Mouse (Mus musculus) erythroblast, embryonic 14.5 days (primary cell): ENCODE data around the gene Tomt. TPM values are rescaled to one million over a fixed set of nuclear protein-coding genes. Genes with fewer than 3 reads are reported as not detected.
A peak's percentile ranks its signal among the peaks of the same experiment; 100 is the strongest.
"Not testable (repeated sequence)": the region's sequence is repeated elsewhere in the genome, so short reads cannot be mapped to it uniquely, and the experiment has no call there.

Source experiments
- H3K27me3 ChIP-seq: 2 replicates; pipeline ENCODE4 v1.6.1; 2012; ENCODE audit warnings: inconsistent platforms; ENCODE audit not compliant: control insufficient read depth
- H3K36me3 ChIP-seq: 2 replicates; pipeline ENCODE4 v1.6.1; 2012; ENCODE audit warnings: mild to moderate bottlenecking, inconsistent platforms; ENCODE audit not compliant: control insufficient read depth
- H3K4me1 ChIP-seq: 2 replicates; pipeline ENCODE4 v1.6.1; 2012; ENCODE audit warnings: inconsistent platforms; ENCODE audit not compliant: control insufficient read depth
- H3K4me3 ChIP-seq: replicated peaks from 2 replicates; pipeline ENCODE3; 2012; ENCODE audit warnings: moderate library complexity, mild to moderate bottlenecking, inconsistent platforms
- H3K9me3 ChIP-seq: 2 replicates; pipeline ENCODE4 v1.6.1; 2012; ENCODE audit warnings: low read length, inconsistent platforms, mixed read lengths; ENCODE audit not compliant: control insufficient read depth
- GATA1 ChIP-seq: IDR thresholded peaks from 2 replicates; pipeline ENCODE4 v1.6.1; 2012; ENCODE audit warnings: low read length, inconsistent platforms, mixed read lengths
- TAL1 ChIP-seq: IDR thresholded peaks from 3 replicates; pipeline ENCODE4 v1.6.1; 2012; ENCODE audit warnings: low read length, inconsistent platforms, mixed read lengths
- polyA plus RNA-seq: library from polyadenylated mRNA; stranded (reverse); fragments of >175 nt; gene quantifications from 2 replicates; pipeline ENCODE4 v1.2.3, GENCODE M21; 2012

Gene Tomt
- polyA plus RNA-seq = not detected in 2 replicates

DNA sequence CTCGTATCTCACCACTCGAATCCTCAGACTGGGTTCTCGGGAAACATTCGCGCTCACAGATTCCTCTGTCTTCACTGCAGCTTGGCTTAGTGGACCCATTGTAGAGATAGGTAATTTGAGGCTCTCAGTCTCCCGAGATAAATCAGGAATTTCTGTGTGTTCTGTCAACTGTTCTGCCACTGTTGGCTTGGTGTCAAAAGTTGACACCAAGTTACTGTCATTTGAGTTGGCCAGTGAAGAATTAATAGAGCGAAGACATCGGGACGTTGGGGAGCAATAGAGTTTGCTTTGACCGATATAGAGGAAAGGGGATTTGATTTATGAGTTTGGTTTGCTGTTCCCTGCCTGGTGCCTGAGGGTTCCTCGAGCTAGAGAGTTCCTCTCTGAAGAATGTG is at the start of gene Tomt:
Gene Tomt (minus strand): TSS at position 73 of the 395 bp plus-strand sequence.
- no peak for TF ChIP-seq GATA1
- TF ChIP-seq TAL1 = no peak
- Histone ChIP-seq H3K4me1 (peaks cover 42% of the 10 kb centered on the region), H3K36me3 (peaks cover 53% of the 10 kb centered on the region), H3K4me3 (peak within 1 kb of the TSS; percentile 93), H3K9me3 (peaks cover 2% of the 10 kb centered on the region; the same call in 1 of the 2 replicates), H3K27me3 (no peaks in the 10 kb centered on the region)

- Histone ChIP-seq H3K36me3 (peaks cover 35% of the 10 kb centered on the region), H3K4me3 (no peak overlapping the region), H3K4me1 (peaks cover 36% of the 10 kb centered on the region), H3K9me3 (no peaks in the 10 kb centered on the region), H3K27me3 (no peaks in the 10 kb centered on the region)
- TF ChIP-seq TAL1 (no peak), GATA1 (no peak)
Observed at GRCm38 (mm10) chr7:101955862-101956261, 49.7 kb upstream of the Tomt start.

- Histone ChIP-seq H3K27me3 (no peaks in the 10 kb centered on the region), H3K4me1 (peaks cover 37% of the 10 kb centered on the region), H3K9me3 (no peaks in the 10 kb centered on the region), H3K36me3 (peaks cover 35% of the 10 kb centered on the region), H3K4me3 (no peak overlapping the region)
- TF ChIP-seq GATA1 = no peak
- TF ChIP-seq TAL1 = no peak
Observed at GRCm38 (mm10) chr7:101955276-101955675, 49.1 kb upstream of the Tomt start.

- Histone ChIP-seq H3K4me1 (peaks cover 34% of the 10 kb centered on the region), H3K9me3 (no peaks in the 10 kb centered on the region), H3K27me3 (no peaks in the 10 kb centered on the region), H3K36me3 (peaks cover 38% of the 10 kb centered on the region), H3K4me3 (no peak overlapping the region)
- no peak for TF ChIP-seq GATA1
- TF ChIP-seq TAL1 = no peak
Observed at GRCm38 (mm10) chr7:101954163-101954562, 48.0 kb upstream of the Tomt start.

DNA sequence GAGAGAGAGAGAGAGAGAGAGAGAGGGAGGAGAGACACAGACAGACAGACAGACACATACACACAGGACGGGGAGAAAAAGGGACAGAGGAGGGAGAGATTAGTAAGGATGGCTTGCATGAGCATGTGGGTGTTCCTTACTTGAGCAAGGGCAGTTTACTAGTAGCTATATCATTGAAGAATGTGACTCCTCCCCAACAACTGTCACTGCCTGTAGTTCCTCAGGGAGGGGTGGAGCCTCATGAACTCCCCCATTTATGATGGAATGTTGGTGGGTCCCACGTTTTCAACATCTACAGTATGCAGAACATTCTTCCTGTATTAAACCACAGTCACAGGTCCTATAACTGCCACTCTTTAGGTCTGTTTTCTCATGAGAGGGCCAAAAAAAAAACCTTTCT is 45.9 kb upstream of the Tomt start:
- Histone ChIP-seq H3K9me3 (no peaks in the 10 kb centered on the region), H3K4me1 (peaks cover 47% of the 10 kb centered on the region), H3K4me3 (no peak overlapping the region), H3K27me3 (no peaks in the 10 kb centered on the region), H3K36me3 (peaks cover 54% of the 10 kb centered on the region)
- TF ChIP-seq TAL1 = no peak
- no peak for TF ChIP-seq GATA1

- Histone ChIP-seq H3K9me3 (no peaks in the 10 kb centered on the region), H3K4me3 (no peak overlapping the region), H3K4me1 (peaks cover 45% of the 10 kb centered on the region), H3K27me3 (no peaks in the 10 kb centered on the region), H3K36me3 (peaks cover 53% of the 10 kb centered on the region)
- TF ChIP-seq TAL1 (no peak), GATA1 (no peak)
Observed at GRCm38 (mm10) chr7:101951648-101952047, 45.5 kb upstream of the Tomt start.

DNA sequence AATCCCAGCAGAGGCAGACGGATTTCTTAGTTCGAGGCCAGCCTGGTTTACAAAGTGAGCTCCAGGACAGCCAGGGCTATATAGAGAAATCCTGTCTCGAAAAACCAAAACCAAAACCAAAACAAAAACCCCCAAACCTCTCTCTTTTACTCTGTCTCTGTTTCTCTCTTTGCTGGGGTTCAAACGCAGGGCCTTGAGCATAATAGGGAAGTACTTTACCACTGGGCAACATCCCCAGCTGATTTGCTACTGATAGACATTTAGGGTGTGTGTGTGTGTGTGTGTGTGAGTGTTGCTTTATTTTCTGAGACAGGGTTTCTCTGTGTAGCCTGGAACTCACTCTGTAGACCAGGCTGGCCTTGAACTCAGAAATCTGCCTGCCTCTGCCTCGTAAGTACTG is 42.8 kb upstream of the Tomt start:
- not testable (repeated sequence) for H3K9me3 ChIP-seq, H3K27me3 ChIP-seq, H3K4me3 ChIP-seq
- Histone ChIP-seq H3K36me3 (peaks cover 52% of the 10 kb centered on the region), H3K4me1 (peaks cover 46% of the 10 kb centered on the region)

DNA sequence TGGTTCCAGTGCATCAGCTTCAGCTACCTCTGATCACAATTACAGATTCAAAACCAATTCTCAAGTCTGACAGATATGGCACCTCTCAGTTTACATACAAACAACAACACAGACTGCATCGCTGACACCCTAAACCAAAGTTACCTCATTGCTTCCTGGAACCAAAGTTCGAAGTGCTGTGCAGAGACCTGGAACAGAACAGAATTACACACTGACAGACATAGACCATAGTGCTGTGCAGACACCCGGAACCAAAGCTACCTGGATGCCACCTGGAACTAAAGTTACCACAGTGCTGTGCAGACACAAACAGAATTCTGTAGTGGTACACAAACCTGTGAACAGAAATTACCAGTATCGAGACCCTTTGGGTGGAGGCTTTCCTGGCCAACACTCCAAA is 33.6 kb upstream of the Tomt start:
- H3K36me3 ChIP-seq = peaks cover 83% of the 10 kb centered on the region
- no peak overlapping the region for H3K4me3 ChIP-seq
- TF ChIP-seq GATA1 (no peak), TAL1 (no peak)
- no peaks in the 10 kb centered on the region for H3K27me3 ChIP-seq
- H3K4me1 ChIP-seq = peaks cover 78% of the 10 kb centered on the region
- no peaks in the 10 kb centered on the region; the same call in 1 of the 2 replicates for H3K9me3 ChIP-seq

DNA sequence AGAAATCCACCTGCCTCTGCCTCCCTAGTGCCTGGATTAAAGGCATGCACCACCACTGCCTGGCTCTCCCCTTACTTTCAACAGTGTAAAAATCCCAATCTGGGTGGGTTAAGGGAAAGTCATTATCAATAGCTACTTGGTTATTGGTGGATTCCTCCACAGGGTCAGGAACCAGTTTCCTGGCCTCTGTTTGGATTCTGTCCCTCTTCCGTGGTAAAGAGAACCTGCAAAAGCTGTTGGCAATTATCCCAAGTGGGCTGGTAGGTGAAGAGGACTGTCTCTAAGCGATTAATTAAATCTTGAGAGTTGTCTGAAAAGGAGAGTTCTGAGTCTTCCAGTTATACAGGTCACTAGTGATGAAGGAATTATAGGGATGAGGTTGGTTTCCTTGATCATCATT is 32.2 kb upstream of the Tomt start:
- H3K4me1 ChIP-seq = peaks cover 73% of the 10 kb centered on the region
- no peaks in the 10 kb centered on the region for H3K27me3 ChIP-seq
- TF ChIP-seq TAL1 = no peak
- TF ChIP-seq GATA1 = no peak
- H3K4me3 ChIP-seq = no peak overlapping the region
- no peaks in the 10 kb centered on the region for H3K9me3 ChIP-seq
- peaks cover 74% of the 10 kb centered on the region for H3K36me3 ChIP-seq

DNA sequence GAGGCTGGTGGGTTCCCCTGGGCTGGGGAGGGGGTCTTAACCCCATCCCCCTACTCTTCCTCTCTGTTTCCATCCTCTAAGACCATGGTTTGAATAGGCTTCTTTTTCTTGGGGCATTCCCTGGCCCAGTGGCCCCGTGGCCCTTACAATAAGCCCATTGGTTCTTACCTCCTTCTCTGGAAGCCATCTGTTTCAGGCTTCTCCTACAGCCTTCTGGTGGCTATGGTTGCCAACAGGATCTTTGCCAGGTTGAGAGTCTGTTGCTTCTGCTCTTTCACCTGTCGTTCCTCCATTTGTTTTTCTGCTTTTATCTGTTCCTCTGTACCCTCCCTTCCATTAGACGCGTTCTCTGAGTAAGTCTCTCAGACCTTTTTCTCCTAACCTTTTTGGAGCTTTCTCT is 31.4 kb upstream of the Tomt start:
- peaks cover 75% of the 10 kb centered on the region for H3K4me1 ChIP-seq

More for the DNA sequence above, 31.4 kb upstream of the Tomt start:
- no peaks in the 10 kb centered on the region for H3K9me3 ChIP-seq
- no peaks in the 10 kb centered on the region for H3K27me3 ChIP-seq
- H3K4me3 ChIP-seq = no peak overlapping the region
- TF ChIP-seq TAL1 = no peak
- no peak for TF ChIP-seq GATA1
- peaks cover 70% of the 10 kb centered on the region for H3K36me3 ChIP-seq
